Mouse (Mus musculus): ENCODE results near the gene Slc6a16. TPM values are rescaled to one million over a fixed set of nuclear protein-coding genes. Genes with fewer than 3 reads are reported as not detected.

The Slc6a16 gene
- polyA plus RNA-seq, 1 experiment, result not detected

DNA sequence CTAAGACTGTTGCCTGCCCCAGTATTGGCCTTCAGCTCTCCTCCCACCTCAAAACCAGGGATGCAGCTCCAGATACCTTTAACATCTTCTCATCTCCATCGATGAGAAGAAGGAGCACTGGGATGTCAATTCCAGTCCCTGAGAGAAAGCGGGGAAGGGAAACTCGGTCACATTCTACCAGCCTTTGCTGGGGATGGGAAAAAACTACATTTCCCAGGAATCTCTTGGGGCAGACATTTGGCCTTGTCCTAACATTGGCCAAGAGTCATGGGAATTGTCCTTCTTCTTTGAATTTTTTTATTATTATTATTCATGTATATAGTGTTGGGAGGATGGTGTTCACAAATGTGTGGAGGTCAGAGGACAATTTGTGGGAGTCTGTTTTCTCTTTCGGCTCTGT is 81.4 kb downstream of the Slc6a16 start:
- no peak overlapping the region for H3K4me3 ChIP-seq (ENCODE audit: insufficient read depth, poor library complexity, severe bottlenecking)
- no peaks in the 10 kb centered on the region for H3K27me3 ChIP-seq (ENCODE audit: control insufficient read depth, insufficient read depth, insufficient read length)
- H3ac ChIP-seq (ENCODE audit: control insufficient read depth, insufficient read length, low read depth), result no peak overlapping the region
- TF ChIP-seq FOSL1 (IDR thresholded peaks at IDR 0.05; ENCODE audit: insufficient read depth, low read length, poor library complexity, severe bottlenecking) (no peak), MYOD1 (IDR thresholded peaks at IDR 0.05; ENCODE audit: control insufficient read depth, insufficient read length, low read depth) (no peak), USF1 (IDR thresholded peaks at IDR 0.05; ENCODE audit: low read depth) (no peak), MYOG (IDR thresholded peaks at IDR 0.05; ENCODE audit: control insufficient read depth, extremely low read depth, insufficient read length) (no peak), CEBPB (IDR thresholded peaks at IDR 0.05; ENCODE audit: low read depth) (no peak), CTCF (IDR thresholded peaks at IDR 0.05; ENCODE audit: control insufficient read depth, insufficient read depth, insufficient read length) (no peak), MAX (IDR thresholded peaks at IDR 0.05) (no peak)
- H3K79me2 ChIP-seq (ENCODE audit: control insufficient read depth, insufficient read depth), result no peaks in the 10 kb centered on the region
- no peaks in the 10 kb centered on the region for H3K36me3 ChIP-seq (ENCODE audit: control insufficient read depth, insufficient read depth)
- H3K79me3 ChIP-seq (ENCODE audit: low read depth), result no peaks in the 10 kb centered on the region

Other genes starting within 250 kb of the Slc6a16 start
- 43.7 TPM for gene Irf3, start 243.4 kb upstream of the Slc6a16 start, polyA plus RNA-seq (2012; fragmentation: generic; extraction: Trizol)
- 18.1 TPM for gene Bcl2l12, start 242.4 kb upstream of the Slc6a16 start, polyA plus RNA-seq (2012; fragmentation: generic; extraction: Trizol)
- 58.4 TPM for gene Scaf1, start 224.7 kb upstream of the Slc6a16 start, polyA plus RNA-seq (2012; fragmentation: generic; extraction: Trizol)
- 56.8 TPM for gene Rras, start 223.1 kb upstream of the Slc6a16 start, polyA plus RNA-seq (2012; fragmentation: generic; extraction: Trizol)
- 14.2 TPM for gene Prr12, start 188.2 kb upstream of the Slc6a16 start, polyA plus RNA-seq (2012; fragmentation: generic; extraction: Trizol)
- gene Nosip, start 178.7 kb upstream of the Slc6a16 start, polyA plus RNA-seq (2012; fragmentation: generic; extraction: Trizol), result 66.6 TPM
- gene Prrg2, start 178.4 kb upstream of the Slc6a16 start, polyA plus RNA-seq (2012; fragmentation: generic; extraction: Trizol), result 14.0 TPM
- gene Rcn3, start 148.9 kb upstream of the Slc6a16 start, polyA plus RNA-seq (2012; fragmentation: generic; extraction: Trizol), result 166 TPM
- 30.7 TPM for gene Fcgrt, start 137.2 kb upstream of the Slc6a16 start, polyA plus RNA-seq (2012; fragmentation: generic; extraction: Trizol)
- gene Rps11, start 116.6 kb upstream of the Slc6a16 start, polyA plus RNA-seq (2012; fragmentation: generic; extraction: Trizol), result 3,175 TPM
- gene Rpl13a, start 112.3 kb upstream of the Slc6a16 start, polyA plus RNA-seq (2012; fragmentation: generic; extraction: Trizol), result 6,379 TPM
- 0.95 TPM for gene Gm45713, start 104.9 kb upstream of the Slc6a16 start, polyA plus RNA-seq (2012; fragmentation: generic; extraction: Trizol)
- 1.6 TPM for gene Flt3l, start 104.7 kb upstream of the Slc6a16 start, polyA plus RNA-seq (2012; fragmentation: generic; extraction: Trizol)
- gene Pih1d1, start 86.8 kb upstream of the Slc6a16 start, polyA plus RNA-seq (2012; fragmentation: generic; extraction: Trizol), result 129 TPM
- gene Aldh16a1, start 86.5 kb upstream of the Slc6a16 start, polyA plus RNA-seq (2012; fragmentation: generic; extraction: Trizol), result 34.6 TPM
- 0.14 TPM for gene Slc17a7, start 77.1 kb upstream of the Slc6a16 start, polyA plus RNA-seq (2012; fragmentation: generic; extraction: Trizol)
- not detected for gene Gfy, start 61.5 kb upstream of the Slc6a16 start, polyA plus RNA-seq (2012; fragmentation: generic; extraction: Trizol)
- gene Pth2, start 60.1 kb upstream of the Slc6a16 start, polyA plus RNA-seq (2012; fragmentation: generic; extraction: Trizol), result not detected
- not detected for gene Ccdc155, start 36.2 kb upstream of the Slc6a16 start, polyA plus RNA-seq (2012; fragmentation: generic; extraction: Trizol)
- gene Dkkl1, start 28.9 kb upstream of the Slc6a16 start, polyA plus RNA-seq (2012; fragmentation: generic; extraction: Trizol), result 0.07 TPM
- 127 TPM for gene Tead2, start 25.3 kb upstream of the Slc6a16 start, polyA plus RNA-seq (2012; fragmentation: generic; extraction: Trizol)
- 0.37 TPM for gene Cd37, start 2.0 kb upstream of the Slc6a16 start, polyA plus RNA-seq (2012; fragmentation: generic; extraction: Trizol)
- not detected for gene Slc6a21, start 36.4 kb downstream of the Slc6a16 start, polyA plus RNA-seq (2012; fragmentation: generic; extraction: Trizol)
- gene Trpm4, start 92.7 kb downstream of the Slc6a16 start, polyA plus RNA-seq (2012; fragmentation: generic; extraction: Trizol), result 10.6 TPM
- 0.51 TPM for gene Hrc, start 94.2 kb downstream of the Slc6a16 start, polyA plus RNA-seq (2012; fragmentation: generic; extraction: Trizol)
- 4.8 TPM for gene Ppfia3, start 125.9 kb downstream of the Slc6a16 start, polyA plus RNA-seq (2012; fragmentation: generic; extraction: Trizol)
- gene Lin7b, start 129.5 kb downstream of the Slc6a16 start, polyA plus RNA-seq (2012; fragmentation: generic; extraction: Trizol), result 0.94 TPM
- 321 TPM for gene Snrnp70, start 154.7 kb downstream of the Slc6a16 start, polyA plus RNA-seq (2012; fragmentation: generic; extraction: Trizol)
- 0.01 TPM for gene Kcna7, start 164.6 kb downstream of the Slc6a16 start, polyA plus RNA-seq (2012; fragmentation: generic; extraction: Trizol)
- gene Ntf5, start 172.6 kb downstream of the Slc6a16 start, polyA plus RNA-seq (2012; fragmentation: generic; extraction: Trizol), result 0.92 TPM
- gene Lhb, start 179.7 kb downstream of the Slc6a16 start, polyA plus RNA-seq (2012; fragmentation: generic; extraction: Trizol), result not detected
- 25.2 TPM for gene Gys1, start 193.8 kb downstream of the Slc6a16 start, polyA plus RNA-seq (2012; fragmentation: generic; extraction: Trizol)
- 179 TPM for gene Ruvbl2, start 197.0 kb downstream of the Slc6a16 start, polyA plus RNA-seq (2012; fragmentation: generic; extraction: Trizol)
- gene Ftl1, start 218.8 kb downstream of the Slc6a16 start, polyA plus RNA-seq (2012; fragmentation: generic; extraction: Trizol), result 14,288 TPM
- 642 TPM for gene Bax, start 225.8 kb downstream of the Slc6a16 start, polyA plus RNA-seq (2012; fragmentation: generic; extraction: Trizol)
- not detected for gene Tulp2, start 240.8 kb downstream of the Slc6a16 start, polyA plus RNA-seq (2012; fragmentation: generic; extraction: Trizol)
- not detected for gene Gm45808, start 245.7 kb downstream of the Slc6a16 start, polyA plus RNA-seq (2012; fragmentation: generic; extraction: Trizol)
- gene Dhdh, start 247.7 kb downstream of the Slc6a16 start, polyA plus RNA-seq (2012; fragmentation: generic; extraction: Trizol), result 0.07 TPM